Mouse (Mus musculus) liver, adult (tissue): ENCODE results near the gene Ust.

ENCODE experiments used
- GATA4 ChIP-seq: IDR thresholded peaks from 2 replicates; pipeline ENCODE4 v1.6.1; 2014; ENCODE audit warnings: mild to moderate bottlenecking, low read length; ENCODE audit not compliant: insufficient replicate concordance

The Ust gene

GRCm38 (mm10) chr10:8323304-8323765 lies 195.3 kb downstream of the Ust start:
- TF ChIP-seq GATA4: no peak

GRCm38 (mm10) chr10:8320771-8321170 lies 197.9 kb downstream of the Ust start:
- no peak for TF ChIP-seq GATA4

GRCm38 (mm10) chr10:8309435-8309834 lies 209.2 kb downstream of the Ust start:
- no peak for TF ChIP-seq GATA4

DNA sequence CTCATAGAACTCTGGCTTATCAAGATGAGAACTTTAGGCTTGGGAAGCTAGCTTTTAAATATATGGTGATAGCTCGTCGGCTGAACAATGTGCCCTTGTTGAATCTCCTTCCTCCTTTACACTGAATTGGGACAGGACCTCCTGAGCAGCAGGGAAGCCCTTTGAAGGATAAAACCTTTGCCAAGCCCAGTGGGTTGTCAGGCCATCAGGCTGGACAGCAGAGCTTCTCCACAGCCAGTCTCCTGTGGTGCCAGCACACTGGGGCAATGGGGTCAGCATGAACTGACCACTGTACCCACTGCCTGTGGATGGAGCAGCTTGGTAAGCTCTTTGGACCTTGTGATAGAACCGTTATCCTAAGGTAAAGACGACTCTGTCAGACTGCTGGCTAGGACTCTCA lies 214.4 kb downstream of the Ust start:
- no peak for TF ChIP-seq GATA4

DNA sequence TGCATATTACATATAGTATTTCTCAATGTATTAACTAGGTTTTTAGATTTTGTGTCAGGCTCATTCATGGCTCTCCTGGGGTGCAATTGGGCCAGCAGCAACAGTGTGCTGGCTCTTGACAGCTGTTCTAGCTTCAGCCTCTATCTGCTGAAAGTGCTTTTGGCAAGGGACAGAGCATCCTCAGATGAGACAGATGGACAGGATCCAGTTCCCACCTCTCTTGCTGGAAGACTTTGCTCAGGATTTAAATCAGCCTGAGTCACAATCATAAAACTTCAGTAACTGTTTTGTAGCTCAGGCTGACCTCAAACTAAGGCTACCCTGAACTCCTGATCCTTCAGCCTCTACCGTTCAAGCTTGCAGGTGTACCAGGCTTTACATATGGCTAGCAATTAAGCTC lies 219.5 kb downstream of the Ust start:
- TF ChIP-seq GATA4: no peak

GRCm38 (mm10) chr10:8297214-8297613 lies 221.4 kb downstream of the Ust start:
- no peak for TF ChIP-seq GATA4

- TF ChIP-seq GATA4: no peak
These were observed 228.0 kb downstream of the Ust start for GRCm38 (mm10) chr10:8290661-8291060.

DNA sequence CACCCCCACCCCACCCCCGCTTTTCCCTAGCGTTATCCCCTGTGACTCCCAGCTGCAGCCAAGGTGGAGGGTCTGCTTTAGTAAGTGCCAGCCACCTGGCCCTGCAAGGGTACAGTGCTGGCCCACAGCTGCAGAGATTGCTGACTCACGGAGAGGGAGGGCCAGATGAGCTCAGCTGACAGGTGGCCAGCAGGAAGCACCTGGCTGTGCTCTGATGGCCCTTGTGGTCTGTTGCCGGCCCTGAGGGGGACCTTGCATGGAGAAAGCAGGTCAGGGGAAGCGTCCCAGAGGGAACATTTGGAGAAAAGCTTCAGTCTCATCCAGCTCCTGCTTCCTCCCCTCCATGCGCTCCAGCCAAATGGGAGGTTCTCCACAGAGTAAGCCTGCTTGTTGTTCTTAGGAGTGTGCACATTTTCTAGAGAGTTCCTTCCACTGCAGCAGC lies 231.3 kb downstream of the Ust start:
- no peak for TF ChIP-seq GATA4

GRCm38 (mm10) chr10:8283991-8284390 lies 234.6 kb downstream of the Ust start:
- TF ChIP-seq GATA4: no peak

- TF ChIP-seq GATA4: no peak
These were observed 241.5 kb downstream of the Ust start for GRCm38 (mm10) chr10:8277094-8277493.

GRCm38 (mm10) chr10:8269681-8270080 lies 248.9 kb downstream of the Ust start:
- TF ChIP-seq GATA4: no peak

DNA sequence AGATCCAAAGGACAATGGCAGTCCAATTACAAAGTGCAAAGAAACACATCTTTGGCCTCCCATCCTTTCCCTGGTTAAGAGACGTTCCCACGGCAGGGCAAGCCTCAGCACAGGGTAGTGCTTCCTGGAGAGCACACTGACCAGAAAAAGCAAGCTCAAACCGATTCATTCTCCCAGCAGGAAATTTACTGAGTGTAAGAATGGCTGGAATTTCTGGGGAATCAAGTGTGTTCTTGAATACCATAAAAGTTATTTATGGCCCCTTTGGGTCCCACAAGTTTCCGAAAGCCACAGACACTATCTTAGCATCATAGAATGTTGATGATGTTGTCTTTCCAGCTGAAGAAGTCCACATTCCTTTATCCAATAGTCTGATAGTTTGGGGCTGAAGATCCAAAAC lies 258.9 kb downstream of the Ust start:
- TF ChIP-seq GATA4: no peak

DNA sequence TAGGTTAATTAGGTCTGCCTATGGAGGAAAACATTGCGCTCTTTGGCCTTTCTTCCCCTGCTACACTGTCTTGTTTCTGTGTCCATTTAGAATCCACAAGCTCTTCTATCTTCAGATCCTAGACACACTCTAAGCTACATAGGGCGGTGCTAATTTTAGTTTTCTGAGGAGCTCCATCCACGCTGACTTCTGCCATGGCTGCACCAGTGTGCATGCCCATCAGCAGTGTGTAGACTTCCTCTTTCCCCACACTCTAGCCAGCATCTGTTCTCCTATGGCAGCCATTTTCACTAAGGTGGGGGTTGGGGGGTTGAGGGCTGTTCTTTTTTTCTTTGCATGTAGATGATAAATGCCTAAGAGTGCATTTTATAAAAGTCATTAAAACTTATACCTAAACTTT lies 268.6 kb downstream of the Ust start:
- no peak for TF ChIP-seq GATA4

- no peak for TF ChIP-seq GATA4
These were observed 276.3 kb downstream of the Ust start for GRCm38 (mm10) chr10:8242336-8242735.

GRCm38 (mm10) chr10:8240703-8241102 lies 277.9 kb downstream of the Ust start:
- no peak for TF ChIP-seq GATA4

DNA sequence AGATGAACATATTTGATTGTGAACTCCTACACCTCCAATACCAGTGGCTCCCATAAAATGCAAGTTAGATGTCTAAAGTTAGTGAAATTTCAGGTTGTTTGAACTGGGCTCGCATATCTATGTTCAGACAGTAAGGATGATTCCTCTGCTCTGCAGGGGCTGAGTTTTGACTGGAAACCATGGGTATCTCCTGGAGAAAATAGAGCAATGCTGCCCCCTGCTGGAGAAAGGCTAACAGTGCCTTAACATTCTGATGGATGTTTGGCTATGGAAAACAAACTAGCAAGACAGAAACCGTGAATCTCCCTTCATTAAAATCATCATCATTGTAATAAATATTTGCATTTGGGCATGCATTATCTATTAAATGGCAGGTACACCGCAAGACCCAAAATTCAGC lies 278.4 kb downstream of the Ust start:
- TF ChIP-seq GATA4: no peak

DNA sequence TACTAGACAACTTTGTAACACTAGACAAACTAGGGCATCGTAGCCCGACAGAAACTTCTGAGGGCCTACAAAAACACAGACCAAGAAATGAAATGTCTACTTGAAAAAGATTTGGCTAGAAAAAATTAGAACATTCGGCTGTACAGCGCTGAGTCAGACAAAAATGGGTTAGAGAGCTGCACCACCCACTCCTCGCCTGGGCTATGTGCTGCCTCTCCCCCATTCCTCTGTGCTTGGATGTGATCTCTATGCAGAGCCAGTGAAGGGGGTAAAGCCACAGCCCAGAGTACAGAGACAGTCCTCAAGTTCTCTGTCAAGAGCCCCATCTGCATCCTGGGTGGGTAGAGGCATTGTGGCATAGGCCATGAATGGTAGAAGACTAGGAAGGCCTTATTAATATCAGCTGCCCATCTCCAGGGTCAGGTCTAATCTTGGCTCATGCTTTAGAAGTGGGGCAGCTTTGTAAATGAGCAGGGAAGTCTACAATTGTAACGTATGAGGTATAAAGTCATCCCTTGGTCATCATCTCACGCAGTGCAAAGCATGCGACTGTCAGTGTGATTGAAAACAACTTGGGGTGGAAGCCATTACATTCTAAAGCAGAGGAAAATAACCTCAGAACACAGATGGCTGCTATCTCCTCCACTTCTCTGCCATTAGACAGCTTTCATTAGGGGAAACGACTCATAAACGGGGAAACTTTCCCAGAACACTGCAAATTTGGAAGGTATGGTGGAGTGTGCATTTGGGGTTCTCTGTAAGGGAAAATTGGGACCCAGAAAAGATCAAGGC lies 281.6 kb downstream of the Ust start:
- no peak for TF ChIP-seq GATA4

GRCm38 (mm10) chr10:8233148-8233901 lies 285.3 kb downstream of the Ust start:
- no peak for TF ChIP-seq GATA4
